Mouse (Mus musculus) limb, embryonic 14.5 days (tissue): ENCODE results near the gene Mcf2. TPM values are rescaled to one million over a fixed set of nuclear protein-coding genes. Genes with fewer than 3 reads are reported as not detected.

Experiments used
- ATAC-seq: fragments of 200-750 bp; cut with Nextera tagmentation; 2 replicates; pipeline ENCODE4 v1.8.0; 2017; ENCODE audit warnings: low read depth, moderate number of reproducible peaks, moderate TSS enrichment; ENCODE audit not compliant: low FRiP score
- DNase-seq: peaks from one replicate; pipeline ENCODE4 v3.0.0-alpha.2; 2015; ENCODE audit warnings: low spot score
- H3K27ac ChIP-seq: fragments of 300-500 bp; sonication (generic); replicated peaks from 2 replicates; pipeline ENCODE4 v1.5.1; 2014; ENCODE audit warnings: low read depth, mild to moderate bottlenecking, low read length, moderate library complexity, mixed read lengths
- H3K27me3 ChIP-seq: fragments of 300-500 bp; sonication (generic); 2 replicates; pipeline ENCODE4 v1.6.1; 2014; ENCODE audit warnings: low read length, mixed read lengths; ENCODE audit not compliant: control insufficient read depth, insufficient read depth
- H3K36me3 ChIP-seq: fragments of 300-500 bp; sonication (generic); 2 replicates; pipeline ENCODE4 v1.6.1; 2014; ENCODE audit warnings: mild to moderate bottlenecking, low read length, moderate library complexity, mixed read lengths; ENCODE audit not compliant: control insufficient read depth, insufficient read depth
- H3K4me1 ChIP-seq: fragments of 300-500 bp; sonication (generic); 2 replicates; pipeline ENCODE4 v1.6.1; 2014; ENCODE audit warnings: antibody characterized with exemption, low read length, mixed read lengths; ENCODE audit not compliant: control insufficient read depth, insufficient read depth
- H3K4me2 ChIP-seq: fragments of 300-500 bp; sonication (generic); replicated peaks from 2 replicates; pipeline ENCODE4 v1.6.1; 2014; ENCODE audit warnings: low read depth, mild to moderate bottlenecking, low read length, moderate library complexity; ENCODE audit not compliant: severe bottlenecking
- H3K4me3 ChIP-seq: fragments of 300-500 bp; sonication (generic); replicated peaks from 2 replicates; pipeline ENCODE4 v1.5.1; 2014; ENCODE audit warnings: low read length
- H3K9ac ChIP-seq: fragments of 300-500 bp; sonication (generic); 2 replicates; pipeline ENCODE4 v1.6.1; 2014; ENCODE audit warnings: mild to moderate bottlenecking, low read depth, low read length, moderate library complexity; ENCODE audit not compliant: severe bottlenecking
- H3K9me3 ChIP-seq: fragments of 300-500 bp; sonication (generic); 2 replicates; pipeline ENCODE4 v1.6.1; 2016; ENCODE audit warnings: low read length; ENCODE audit not compliant: control insufficient read depth
- POLR2A ChIP-seq: fragments of 200-500 bp; IDR thresholded peaks from 2 replicates; pipeline ENCODE4 v1.8.0; 2012; ENCODE audit warnings: inconsistent platforms, mild to moderate bottlenecking, moderate library complexity, borderline replicate concordance; ENCODE audit not compliant: insufficient read depth, insufficient read length; ENCODE audit errors: extremely low read depth
- WGBS: fragments of 180-500 bp; shearing (Covaris S2); extraction: QIAGEN DNeasy Blood & Tissue Kit; methylation state at CpG from one replicate; pipeline ENCODE4 v1.1.7; 2014; 5-methylcytosine and 5-hydroxymethylcytosine counted together
- polyA plus RNA-seq, 2 experiments: library from polyadenylated mRNA; depleted of rRNA in 1 of 2; stranded (reverse) in 1 of 2; unstranded in 1 of 2; fragments of >200 nt; fragmentation: Nextera tagmentation in 1 of 2; extraction: Ambion mirVana in 1 of 2; gene quantifications; 2 replicates each; pipeline versions ENCODE4 v1.2.1 to v1.2.3; 2012 to 2014

Mcf2 gene
- 0.22 and 0.28 TPM in 2 replicates for polyA plus RNA-seq (2012; rRNA removed)
- polyA plus RNA-seq (2014; fragmentation: Nextera tagmentation; extraction: Ambion mirVana) = 0.22 and 0.35 TPM in 2 replicates

DNA sequence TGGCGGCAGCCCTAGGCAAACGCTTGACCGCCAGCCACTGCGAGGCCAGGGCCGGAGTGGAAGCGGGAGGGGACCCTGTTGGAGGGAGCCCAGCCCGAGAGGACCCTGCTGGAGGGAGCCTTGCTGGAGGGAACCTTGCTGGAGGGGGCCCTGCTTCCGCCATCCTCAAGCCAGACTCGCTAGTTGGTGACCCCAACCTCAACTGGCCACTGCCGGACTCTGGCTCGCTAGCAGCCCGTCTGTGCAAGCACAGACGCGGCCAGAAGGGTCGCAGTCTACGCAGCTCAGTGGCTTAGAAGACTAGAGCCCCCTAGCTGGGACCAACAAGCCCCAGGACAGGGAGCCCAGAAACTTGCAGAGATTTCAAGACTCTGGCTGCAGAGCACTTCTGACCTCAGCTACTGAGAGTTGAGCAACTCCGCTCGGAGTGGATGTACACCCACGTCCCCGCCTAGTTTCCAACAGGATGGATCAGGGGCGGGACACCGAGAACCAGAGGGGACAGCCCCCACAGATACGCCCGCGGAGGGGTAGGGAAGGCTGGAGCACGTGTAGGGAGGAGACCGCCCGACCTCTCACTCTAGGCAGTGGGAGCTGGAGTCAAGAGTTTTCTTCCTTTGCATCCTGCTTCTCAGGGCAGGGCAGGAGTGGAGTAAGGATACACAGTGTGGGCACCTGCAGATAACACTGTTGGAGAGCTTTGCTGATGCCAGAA is at the start of gene Mcf2:
Mcf2 (minus strand) TSS at position 346 of the 715 bp plus-strand sequence.
- DNase-seq (no peak), ATAC-seq (peak; percentile 26; the same call in 1 of the 2 replicates)
- Histone ChIP-seq H3K4me1 (no peaks in the 10 kb centered on the region), H3K36me3 (no peaks in the 10 kb centered on the region), H3K9ac (0 out of 2 replicates have a peak within 1 kb of the TSS, but pooled peaks have one; percentile 12), H3K4me3 (peak within 1 kb of the TSS; percentile 34), H3K27me3 (no peaks in the 10 kb centered on the region), H3K9me3 (no peaks in the 10 kb centered on the region), H3K27ac (no peak within 1 kb of the TSS), H3K4me2 (peak within 1 kb of the TSS; percentile 62)
- 12% methylated on average over 23 of the region's 28 CpGs for WGBS
- no peak for TF ChIP-seq POLR2A

DNA sequence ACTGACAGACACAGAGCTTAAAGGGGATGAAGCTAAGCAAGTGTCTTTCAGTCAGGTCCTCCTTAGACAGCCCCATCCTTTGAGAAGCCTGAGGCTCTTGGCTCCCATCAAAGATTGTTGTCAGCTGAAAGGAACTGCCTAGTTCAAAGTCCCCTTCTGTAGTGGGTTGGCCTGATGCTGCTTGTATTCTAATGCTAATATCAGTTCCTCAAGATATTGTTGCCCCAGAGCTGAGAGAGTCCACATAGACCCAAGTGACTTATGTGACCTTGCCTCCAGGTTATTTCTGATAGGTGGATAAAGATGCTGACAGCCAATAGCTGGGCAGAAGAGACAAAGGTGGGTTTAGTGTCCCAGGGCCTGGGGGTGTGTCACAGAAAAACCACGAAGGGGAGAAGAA is 8.8 kb upstream of the Mcf2 start:
- no peak for ATAC-seq
- 39% methylated on average over 1 of the region's 1 CpGs for WGBS
- no peak overlapping the region for H3K27ac ChIP-seq
- no peak overlapping the region for H3K9ac ChIP-seq
- H3K9me3 ChIP-seq = no peaks in the 10 kb centered on the region
- no peak for TF ChIP-seq POLR2A
- H3K4me2 ChIP-seq = no peak overlapping the region
- H3K36me3 ChIP-seq = no peaks in the 10 kb centered on the region
- H3K4me3 ChIP-seq = no peak overlapping the region
- no peaks in the 10 kb centered on the region for H3K27me3 ChIP-seq
- DNase-seq = no peak
- no peaks in the 10 kb centered on the region for H3K4me1 ChIP-seq

DNA sequence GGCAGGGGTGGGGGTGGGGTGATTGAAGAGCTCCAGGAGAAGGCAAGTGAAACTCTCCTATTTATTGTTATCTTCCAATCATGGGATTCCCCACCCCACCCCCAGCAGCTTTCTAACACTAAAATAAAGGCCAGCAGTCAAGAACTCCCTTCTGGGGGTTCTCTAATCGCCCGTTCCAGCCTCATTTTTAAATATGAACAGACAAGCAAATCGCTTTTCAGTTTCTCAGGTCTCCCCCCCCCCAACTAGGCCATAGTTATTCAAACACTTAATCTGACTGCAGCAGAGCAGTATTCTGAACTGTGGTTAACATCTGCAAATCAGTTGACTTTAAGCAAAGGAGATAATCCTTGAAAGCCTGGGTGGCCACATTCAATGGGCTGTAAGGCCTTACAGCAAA is 3.7 kb upstream of the Mcf2 start:
- Histone ChIP-seq H3K27ac (no peak overlapping the region), H3K4me1 (no peaks in the 10 kb centered on the region), H3K9ac (no peak overlapping the region), H3K27me3 (no peaks in the 10 kb centered on the region), H3K4me2 (no peak overlapping the region), H3K36me3 (no peaks in the 10 kb centered on the region), H3K9me3 (no peaks in the 10 kb centered on the region), H3K4me3 (no peak overlapping the region)
- TF ChIP-seq POLR2A = no peak
- ATAC-seq = no peak
- no peak for DNase-seq
- WGBS = 64% methylated on average over 3 of the region's 3 CpGs

DNA sequence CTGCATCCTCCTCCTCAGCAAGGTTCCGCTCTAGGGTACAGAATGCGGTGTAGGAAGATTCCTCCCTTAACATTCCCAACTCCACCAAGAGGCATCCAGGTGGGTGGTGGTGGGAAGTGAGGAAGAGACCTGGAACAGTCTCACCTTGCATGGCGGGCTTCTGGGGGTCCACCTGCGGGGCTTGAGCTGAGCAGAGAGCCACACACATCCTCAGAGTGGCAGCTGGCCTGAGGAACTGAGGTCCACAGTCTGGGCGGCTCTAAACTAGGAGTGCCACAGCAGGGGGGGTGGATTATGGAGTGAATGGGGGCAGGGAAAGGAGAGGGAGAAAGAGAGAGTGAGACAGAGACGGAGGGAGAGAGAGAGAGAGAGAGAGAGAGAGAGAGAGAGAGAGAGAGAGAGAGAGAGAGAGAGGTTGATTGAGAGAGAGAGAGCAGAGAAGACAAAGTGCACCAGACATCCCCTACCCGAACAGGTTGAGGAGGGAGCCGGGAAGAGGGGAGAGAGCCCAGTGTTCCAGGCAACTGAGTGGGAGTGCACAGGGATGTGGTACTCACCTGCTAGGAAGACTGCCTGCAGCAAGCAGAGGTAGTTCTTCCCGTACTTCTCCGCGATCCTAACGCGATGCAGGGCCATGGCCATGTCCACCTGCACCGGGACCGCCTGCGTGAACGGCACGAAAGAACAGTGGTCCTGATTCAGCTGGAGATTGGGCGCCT is 705 bp downstream of the Mcf2 start:
- Histone ChIP-seq H3K27ac (no peak overlapping the region), H3K9ac (0 out of 2 replicates have a peak overlapping the region, but pooled peaks have one; percentile 12)

DNA sequence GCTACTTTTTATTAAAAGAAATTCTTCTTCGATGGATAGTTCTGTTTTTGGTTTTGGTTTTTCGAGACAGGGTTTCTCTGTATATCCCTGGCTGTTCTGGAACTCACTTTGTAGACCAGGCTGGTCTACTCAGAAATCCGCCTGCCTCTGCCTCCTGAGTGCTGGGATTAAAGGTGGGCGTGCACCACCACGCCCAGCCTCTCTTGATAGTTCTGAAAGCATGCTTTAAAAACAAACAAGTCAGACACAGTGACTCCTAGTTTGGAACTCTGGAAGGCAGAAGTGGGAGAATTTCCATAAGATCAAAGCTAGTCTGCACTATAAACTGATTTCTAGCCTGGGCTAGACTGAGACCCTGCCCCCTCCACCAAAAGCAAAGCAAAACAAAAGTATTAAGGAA is 8.8 kb downstream of the Mcf2 start:
- no peak overlapping the region for H3K27ac ChIP-seq
- ATAC-seq (no peak), DNase-seq (no peak)
- H3K9ac ChIP-seq = no peak overlapping the region
- no peak overlapping the region for H3K4me3 ChIP-seq
- no peaks in the 10 kb centered on the region for H3K27me3 ChIP-seq
- H3K36me3 ChIP-seq = no peaks in the 10 kb centered on the region
- no peaks in the 10 kb centered on the region for H3K9me3 ChIP-seq
- H3K4me1 ChIP-seq = no peaks in the 10 kb centered on the region
- 88% methylated on average over 5 of the region's 5 CpGs for WGBS
- TF ChIP-seq POLR2A = no peak
- no peak overlapping the region for H3K4me2 ChIP-seq

More for the DNA sequence above, 705 bp downstream of the Mcf2 start:
- no peak for DNase-seq
- peak overlapping the region; percentile 62 for H3K4me2 ChIP-seq
- TF ChIP-seq POLR2A = no peak
- H3K27me3 ChIP-seq = no peaks in the 10 kb centered on the region
- no peak for ATAC-seq
- 8% methylated on average over 18 of the region's 19 CpGs for WGBS
- H3K9me3 ChIP-seq = no peaks in the 10 kb centered on the region
- peak overlapping the region; percentile 34 for H3K4me3 ChIP-seq
- no peaks in the 10 kb centered on the region for H3K36me3 ChIP-seq
- no peaks in the 10 kb centered on the region for H3K4me1 ChIP-seq
